Mouse (Mus musculus) spleen, adult 2 months (tissue): ENCODE results near the gene Lax1. TPM values are rescaled to one million over a fixed set of nuclear protein-coding genes. Genes with fewer than 3 reads are reported as not detected.

ENCODE experiments used
- DNase-seq, 2 experiments: peaks; one replicate each; pipeline versions ENCODE4 v3.0.0 to v3.0.0-alpha.2; 2012 to 2021; ENCODE audit warnings: low spot score in 2 of 2, low read depth in 1 of 2
- H3K27ac ChIP-seq: fragments of 200-500 bp; 2 replicates; pipeline ENCODE4 v1.5.1; 2012; ENCODE audit warnings: low read length, inconsistent platforms; ENCODE audit not compliant: insufficient read depth
- H3K27me3 ChIP-seq: fragments of 200-500 bp; 2 replicates; pipeline ENCODE4 v1.6.1; 2012; ENCODE audit warnings: mild to moderate bottlenecking, moderate library complexity, low read length, inconsistent platforms; ENCODE audit not compliant: control insufficient read depth, insufficient read depth
- H3K36me3 ChIP-seq: fragments of 200-500 bp; 2 replicates; pipeline ENCODE4 v1.6.1; 2012; ENCODE audit warnings: mild to moderate bottlenecking, low read length, inconsistent platforms; ENCODE audit not compliant: control insufficient read depth, insufficient read depth
- H3K4me1 ChIP-seq: fragments of 200-500 bp; 2 replicates; pipeline ENCODE4 v1.6.1; 2011; ENCODE audit warnings: inconsistent platforms; ENCODE audit not compliant: control insufficient read depth, insufficient read depth, insufficient read length
- H3K4me3 ChIP-seq: fragments of 200-500 bp; 2 replicates; pipeline ENCODE4 v1.5.1; 2011; ENCODE audit warnings: mild to moderate bottlenecking, inconsistent platforms; ENCODE audit not compliant: insufficient read depth, insufficient read length; ENCODE audit errors: extremely low read depth
- CTCF ChIP-seq: fragments of 200-500 bp; IDR thresholded peaks from 2 replicates; pipeline ENCODE4 v1.5.1; 2011; ENCODE audit warnings: mild to moderate bottlenecking, inconsistent platforms; ENCODE audit not compliant: insufficient read depth, insufficient read length, insufficient replicate concordance; ENCODE audit errors: extremely low read depth
- POLR2A ChIP-seq: fragments of 200-500 bp; IDR thresholded peaks from 2 replicates; pipeline ENCODE4 v1.6.1; 2011; ENCODE audit warnings: low read depth, low read length, inconsistent platforms
- WGBS: fragments of 180-500 bp; shearing (Covaris S2); methylation state at CpG from one replicate; pipeline ENCODE4 v1.1.7; 2018; 5-methylcytosine and 5-hydroxymethylcytosine counted together
- polyA plus RNA-seq: library from polyadenylated mRNA; depleted of rRNA; stranded (reverse); fragments of >200 nt; gene quantifications from 2 replicates; pipeline ENCODE4 v1.2.3, GENCODE M21; 2012; rRNA removed

The Lax1 gene
- 35.4 and 39.2 TPM in 2 replicates for polyA plus RNA-seq

- peak; percentile 65 to 83 for DNase-seq
- Histone ChIP-seq H3K4me3 (peak within 1 kb of the TSS; percentile 79), H3K4me1 (peaks cover 32% of the 10 kb centered on the region; the same call in 1 of the 2 replicates), H3K36me3 (peaks cover 4% of the 10 kb centered on the region; the same call in 1 of the 2 replicates), H3K27ac (peak within 1 kb of the TSS; percentile 100), H3K27me3 (no peaks in the 10 kb centered on the region)
- WGBS = 5% methylated on average over 6 of the region's 6 CpGs
- TF ChIP-seq POLR2A = peak; percentile 62
- no peak for TF ChIP-seq CTCF
Measured at GRCm38 (mm10) chr1:133689897-133690296, at the start of gene Lax1. TSS of gene Lax1 (minus strand) at chr1:133690108.

GRCm38 (mm10) chr1:133736664-133737063, 46.8 kb upstream of the Lax1 start:
- no peak overlapping the region for H3K4me3 ChIP-seq
- H3K27ac ChIP-seq = no peak overlapping the region
- no peak for TF ChIP-seq POLR2A
- no peak for TF ChIP-seq CTCF
- no peaks in the 10 kb centered on the region for H3K4me1 ChIP-seq
- no peaks in the 10 kb centered on the region for H3K27me3 ChIP-seq
- no peak for DNase-seq
- 88% methylated on average over 7 of the region's 7 CpGs for WGBS
- no peaks in the 10 kb centered on the region for H3K36me3 ChIP-seq

GRCm38 (mm10) chr1:133735995-133736652, 46.2 kb upstream of the Lax1 start:
- Histone ChIP-seq H3K4me1 (no peaks in the 10 kb centered on the region), H3K27me3 (no peaks in the 10 kb centered on the region), H3K4me3 (no peak overlapping the region), H3K36me3 (no peaks in the 10 kb centered on the region), H3K27ac (no peak overlapping the region)
- WGBS = 73% methylated on average over 17 of the region's 17 CpGs
- no peak for DNase-seq
- TF ChIP-seq POLR2A (no peak), CTCF (peak; percentile 69; the same call in 1 of the 2 replicates)

- Histone ChIP-seq H3K4me3 (no peak overlapping the region), H3K36me3 (no peaks in the 10 kb centered on the region; the same call in 1 of the 2 replicates), H3K4me1 (no peaks in the 10 kb centered on the region), H3K27me3 (no peaks in the 10 kb centered on the region), H3K27ac (no peak overlapping the region)
- WGBS = 96% methylated on average over 11 of the region's 11 CpGs
- no peak for DNase-seq
- TF ChIP-seq CTCF (no peak), POLR2A (no peak)
Measured at GRCm38 (mm10) chr1:133732814-133733213, 42.9 kb upstream of the Lax1 start.

GRCm38 (mm10) chr1:133728339-133728738, 38.4 kb upstream of the Lax1 start:
- Histone ChIP-seq H3K27me3 (no peaks in the 10 kb centered on the region), H3K4me1 (no peaks in the 10 kb centered on the region), H3K4me3 (no peak overlapping the region), H3K36me3 (no peaks in the 10 kb centered on the region; the same call in 1 of the 2 replicates), H3K27ac (no peak overlapping the region)
- 87% methylated on average over 7 of the region's 7 CpGs for WGBS
- DNase-seq = no peak
- no peak for TF ChIP-seq CTCF
- no peak for TF ChIP-seq POLR2A

GRCm38 (mm10) chr1:133720342-133720741, 30.4 kb upstream of the Lax1 start:
- 87% methylated on average over 7 of the region's 7 CpGs for WGBS
- no peak for TF ChIP-seq CTCF
- no peak for TF ChIP-seq POLR2A
- Histone ChIP-seq H3K4me1 (no peaks in the 10 kb centered on the region), H3K27ac (no peak overlapping the region), H3K27me3 (no peaks in the 10 kb centered on the region), H3K36me3 (no peaks in the 10 kb centered on the region), H3K4me3 (no peak overlapping the region)
- no peak for DNase-seq

GRCm38 (mm10) chr1:133718786-133719185, 28.9 kb upstream of the Lax1 start:
- H3K4me1 ChIP-seq = no peaks in the 10 kb centered on the region
- DNase-seq = no peak
- 97% methylated on average over 8 of the region's 8 CpGs for WGBS
- no peaks in the 10 kb centered on the region for H3K36me3 ChIP-seq
- H3K27me3 ChIP-seq = no peaks in the 10 kb centered on the region
- TF ChIP-seq POLR2A (no peak), CTCF (no peak)
- no peak overlapping the region for H3K27ac ChIP-seq
- no peak overlapping the region for H3K4me3 ChIP-seq
